Mouse (Mus musculus) sigmoid colon, adult 10 weeks (tissue): ENCODE data around the gene Wsb2. TPM values are rescaled to one million over a fixed set of nuclear protein-coding genes. Genes with fewer than 3 reads are reported as not detected.

ENCODE experiments used
- polyA plus RNA-seq: library from polyadenylated mRNA; stranded (reverse); fragments of 350-450 nt; fragmentation: Illumina TruSeq; extraction: RNeasy Lipid Tissue Mini Kit (QIAGEN cat#74804); gene quantifications from one replicate; pipeline ENCODE4 v1.2.3, GENCODE M21; 2014; ENCODE audit warnings: low read depth, low replicate concordance

The Wsb2 gene
- 15.4 TPM for polyA plus RNA-seq

DNA sequence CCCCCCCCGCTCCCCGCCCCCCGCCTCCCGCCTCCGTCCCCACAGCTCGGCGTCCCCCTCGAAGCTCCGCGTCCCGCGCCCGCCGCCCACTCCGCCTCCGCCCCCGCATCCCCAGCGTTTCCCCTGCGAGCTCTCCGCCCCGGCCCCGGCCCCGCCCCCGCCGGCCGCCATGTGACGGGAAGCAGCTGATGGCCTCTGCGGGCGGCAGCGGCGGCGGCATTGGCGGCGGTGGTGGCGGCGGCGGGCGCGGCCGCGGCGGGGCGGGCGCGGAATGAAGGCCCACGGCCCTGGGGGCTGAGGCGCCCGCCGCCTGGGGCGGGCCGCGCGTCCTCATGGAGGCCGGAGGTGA is at the start of gene Wsb2:
Gene Wsb2, plus strand, starts transcription at position 176 of the 349 bp plus-strand sequence.

DNA sequence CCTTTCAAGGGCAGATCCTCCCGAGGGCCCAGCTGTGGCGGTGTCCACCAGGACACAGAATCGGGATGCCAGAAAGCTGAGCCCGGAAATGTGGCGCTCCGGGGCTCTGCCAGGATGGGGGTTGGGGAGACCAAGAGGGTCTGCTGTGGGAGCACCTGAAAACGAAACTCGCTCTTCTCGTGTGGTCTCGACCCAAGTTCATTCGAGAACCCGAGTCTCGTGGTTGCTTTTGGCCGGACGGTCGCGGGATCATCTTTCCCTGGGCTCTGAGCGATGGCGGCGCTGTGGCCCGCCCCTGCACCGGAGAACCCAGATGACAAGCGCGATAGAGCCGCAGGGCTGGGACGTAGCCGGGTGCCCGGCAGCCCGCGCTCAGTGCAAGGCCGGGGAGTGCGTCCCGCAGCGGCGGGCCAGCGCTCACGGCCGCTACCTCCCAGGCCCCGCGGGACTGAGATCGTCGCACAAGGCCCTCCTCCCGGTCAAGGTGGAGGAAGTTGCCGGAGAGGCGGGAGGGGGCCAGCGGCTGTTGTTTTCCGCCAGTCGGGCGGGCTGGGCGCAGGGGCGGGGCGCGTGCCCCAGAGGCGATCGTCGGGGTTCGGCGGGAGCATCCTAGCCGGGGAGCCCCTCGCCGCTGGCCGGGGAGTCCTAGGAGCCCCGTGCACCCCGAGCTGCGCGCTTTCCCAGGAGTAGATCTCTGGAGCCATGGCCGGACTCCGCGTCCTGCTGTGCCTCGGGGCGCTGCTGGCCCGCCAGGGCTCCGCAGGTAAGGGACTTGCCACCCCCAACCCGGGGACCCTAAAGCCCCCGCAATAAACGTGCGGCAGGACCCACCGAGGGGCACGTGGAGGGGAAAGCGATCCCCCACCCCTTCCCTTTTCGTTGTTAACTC is 38.1 kb upstream of the Wsb2 start, which contains the start of gene Vsig10:
Gene Vsig10, plus strand, starts transcription at position 343 of the 889 bp plus-strand sequence.

DNA sequence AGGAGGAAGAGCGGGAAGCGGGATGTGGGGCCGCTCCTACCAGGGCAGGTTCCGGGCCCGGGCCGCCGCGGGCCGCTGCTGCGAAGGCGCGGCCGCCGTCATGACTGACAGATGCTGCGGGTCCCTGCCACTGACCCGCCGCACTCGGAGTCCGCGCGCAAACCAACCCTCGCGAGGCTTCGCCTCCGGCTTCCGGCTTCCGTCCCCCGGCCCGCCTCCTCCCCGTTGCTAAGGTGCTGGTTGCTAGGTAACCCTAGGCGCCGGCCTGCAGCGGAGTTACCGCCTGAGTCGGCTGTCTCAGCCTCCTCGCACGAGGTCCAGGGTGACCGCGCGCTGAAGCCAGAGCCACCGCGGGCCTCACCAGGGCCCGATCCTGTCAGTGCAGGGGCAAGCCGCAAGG is 31.8 kb downstream of the Wsb2 start, which contains the start of gene Rfc5:
Gene Rfc5, minus strand, starts transcription at position 171 of the 400 bp plus-strand sequence.

DNA sequence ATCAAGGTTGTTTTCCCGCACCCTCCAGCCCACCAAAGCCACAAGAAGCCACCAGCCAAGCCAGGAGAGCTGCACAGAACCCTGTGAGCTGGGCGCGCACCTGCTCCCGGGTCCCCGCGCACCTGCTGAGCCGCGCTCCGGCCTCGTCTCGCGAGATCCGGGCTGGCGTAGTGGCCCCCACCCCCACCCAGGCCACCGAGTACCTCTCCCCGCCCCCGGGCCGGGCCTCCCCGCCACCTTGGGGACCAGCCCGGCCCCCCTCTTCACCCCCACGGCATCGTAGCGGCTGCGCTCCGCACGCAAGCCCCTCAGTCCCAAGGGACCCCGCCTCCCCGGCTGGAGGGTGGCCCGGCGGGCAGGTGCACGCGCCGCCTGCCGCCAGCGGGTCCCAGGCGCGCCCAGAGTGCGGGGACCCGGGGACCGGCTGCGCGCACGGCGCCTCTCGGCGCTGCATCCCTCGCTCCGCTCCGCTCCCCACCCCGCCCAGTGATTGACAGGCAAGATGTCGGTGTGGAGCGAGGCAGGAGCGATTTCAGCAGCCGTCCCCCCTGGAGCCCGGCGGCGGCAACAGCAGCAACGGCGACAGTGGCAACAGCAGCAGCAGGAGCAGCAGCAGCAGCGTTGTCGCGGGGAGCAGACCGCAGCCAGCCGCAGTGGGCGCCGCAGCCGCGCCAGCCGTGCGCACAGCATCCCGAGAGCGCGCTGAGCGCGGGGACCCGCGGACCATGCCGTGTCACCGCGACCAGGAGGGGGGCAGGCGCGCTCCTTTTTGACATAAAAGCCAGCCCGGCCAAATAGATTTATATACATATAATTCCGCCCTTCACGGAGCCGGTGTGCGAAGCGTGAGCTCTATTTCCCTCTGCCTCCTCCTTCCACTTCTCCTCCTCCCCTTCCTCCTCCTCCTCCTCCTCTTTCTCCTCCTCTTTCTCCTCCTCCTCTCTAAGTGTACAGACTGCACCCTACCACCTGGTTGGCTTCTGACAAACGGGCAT is 56.7 kb downstream of the Wsb2 start, which contains the start of gene Ksr2:
Gene Ksr2, plus strand, starts transcription at position 494 of the 995 bp plus-strand sequence.

Other genes with a start within 250 kb of the Wsb2 start
- 30.8 TPM for gene Suds3, start 241.2 kb upstream of the Wsb2 start, polyA plus RNA-seq
- gene Taok3, start 237.2 kb upstream of the Wsb2 start, polyA plus RNA-seq = 43.0 TPM
- gene Pebp1, start 69.7 kb upstream of the Wsb2 start, polyA plus RNA-seq = 20.9 TPM
- gene Vsig10, start 38.2 kb upstream of the Wsb2 start, polyA plus RNA-seq = 105 TPM
- gene Rfc5, start 31.7 kb downstream of the Wsb2 start, polyA plus RNA-seq = 2.8 TPM
- gene Ksr2, start 56.7 kb downstream of the Wsb2 start, polyA plus RNA-seq = 0.16 TPM